Mouse (Mus musculus) kidney, embryonic 14.5 days (tissue): ENCODE measurements around the gene Gpatch4. TPM values are rescaled to one million over a fixed set of nuclear protein-coding genes. Genes with fewer than 3 reads are reported as not detected.

Experiments
- ATAC-seq: fragments of 200-750 bp; cut with Nextera tagmentation; 2 replicates; pipeline ENCODE4 v1.8.0; 2017; ENCODE audit warnings: moderate number of reproducible peaks, mild to moderate bottlenecking, moderate TSS enrichment, moderate library complexity; ENCODE audit not compliant: low FRiP score, low TSS enrichment
- H3K27ac ChIP-seq: fragments of 300-500 bp; sonication (generic); 2 replicates; pipeline ENCODE4 v1.5.1; 2014; ENCODE audit warnings: low read depth, mild to moderate bottlenecking, low read length, moderate library complexity, mixed read lengths
- H3K27me3 ChIP-seq: fragments of 300-500 bp; sonication (generic); 2 replicates; pipeline ENCODE4 v1.6.1; 2014; ENCODE audit warnings: mild to moderate bottlenecking, low read length; ENCODE audit not compliant: control insufficient read depth, insufficient read depth
- H3K36me3 ChIP-seq: fragments of 300-500 bp; sonication (generic); 2 replicates; pipeline ENCODE4 v1.6.1; 2014; ENCODE audit warnings: low read length, mixed read lengths; ENCODE audit not compliant: control insufficient read depth, insufficient read depth
- H3K4me1 ChIP-seq: fragments of 300-500 bp; sonication (generic); 2 replicates; pipeline ENCODE4 v1.6.1; 2014; ENCODE audit warnings: low read length, mixed read lengths; ENCODE audit not compliant: control insufficient read depth, insufficient read depth
- H3K4me2 ChIP-seq: fragments of 300-500 bp; sonication (generic); replicated peaks from 2 replicates; pipeline ENCODE4 v1.6.1; 2014; ENCODE audit warnings: low read depth, mild to moderate bottlenecking, low read length
- H3K4me3 ChIP-seq: fragments of 300-500 bp; sonication (generic); 2 replicates; pipeline ENCODE4 v1.5.1; 2014; ENCODE audit warnings: mild to moderate bottlenecking, low read length
- H3K9ac ChIP-seq: fragments of 300-500 bp; sonication (generic); 2 replicates; pipeline ENCODE4 v1.6.1; 2014; ENCODE audit warnings: low read depth, mild to moderate bottlenecking, low read length, moderate library complexity
- H3K9me3 ChIP-seq: fragments of 300-500 bp; sonication (generic); 2 replicates; pipeline ENCODE4 v1.6.1; 2016; ENCODE audit warnings: low read length; ENCODE audit not compliant: control insufficient read depth
- WGBS: fragments of 180-500 bp; shearing (Covaris S2); extraction: QIAGEN DNeasy Blood & Tissue Kit; methylation state at CpG from one replicate; pipeline ENCODE4 v1.1.7; 2014; 5-methylcytosine and 5-hydroxymethylcytosine counted together
- polyA plus RNA-seq: library from polyadenylated mRNA; unstranded; fragments of >200 nt; fragmentation: Nextera tagmentation; extraction: Ambion mirVana; gene quantifications from 2 replicates; pipeline ENCODE4 v1.2.1, GENCODE M21; 2014

Gpatch4 gene
- polyA plus RNA-seq, 1 experiment from 2014 or later = 48.1 TPM

DNA sequence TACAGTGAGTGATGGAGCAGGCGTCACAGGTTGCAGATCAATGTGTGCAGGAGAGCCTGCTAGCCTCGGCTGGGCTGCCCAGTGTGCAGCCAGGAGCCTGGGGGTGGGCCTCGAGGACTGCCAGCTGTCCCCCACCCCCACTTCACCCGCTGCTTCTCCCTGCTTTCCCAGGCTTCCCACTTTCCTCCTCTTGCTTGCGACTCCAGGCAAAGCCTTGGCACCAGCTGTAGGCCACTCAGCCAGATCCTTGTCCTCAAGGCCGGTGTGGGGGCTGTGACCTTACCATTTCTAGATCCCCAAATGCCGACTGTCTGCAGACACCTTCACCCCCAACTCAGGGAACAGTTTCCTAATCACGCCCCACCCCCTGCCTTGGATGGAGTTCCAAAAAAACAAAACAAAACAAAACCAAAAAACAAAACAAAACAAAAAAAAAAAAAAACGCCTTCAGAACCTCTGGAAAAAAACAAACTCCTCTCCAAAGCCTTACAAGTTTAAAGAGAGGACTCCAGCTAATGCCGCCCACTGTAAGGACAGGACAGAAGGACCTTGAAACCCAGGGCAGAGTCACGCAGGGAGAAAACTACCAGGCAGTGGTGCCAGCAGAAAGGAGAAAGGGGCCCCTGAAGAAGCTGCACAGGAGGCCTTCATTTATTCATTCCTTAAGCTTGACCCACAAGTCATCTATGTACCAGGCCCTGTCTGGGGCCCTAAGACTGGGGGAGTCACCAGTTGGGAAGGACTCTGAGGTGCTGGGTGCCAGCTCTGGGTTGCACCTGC is 41.9 kb upstream of the Gpatch4 start:
- Histone ChIP-seq H3K36me3 (no peaks in the 10 kb centered on the region), H3K27me3 (peaks cover 86% of the 10 kb centered on the region), H3K9ac (no peak overlapping the region), H3K9me3 (peaks cover 1% of the 10 kb centered on the region; the same call in 1 of the 2 replicates), H3K4me3 (no peak overlapping the region), H3K27ac (no peak overlapping the region), H3K4me2 (no peak overlapping the region), H3K4me1 (peaks cover 16% of the 10 kb centered on the region; the same call in 1 of the 2 replicates)
- WGBS = 14% methylated on average over 11 of the region's 11 CpGs
- ATAC-seq = no peak

DNA sequence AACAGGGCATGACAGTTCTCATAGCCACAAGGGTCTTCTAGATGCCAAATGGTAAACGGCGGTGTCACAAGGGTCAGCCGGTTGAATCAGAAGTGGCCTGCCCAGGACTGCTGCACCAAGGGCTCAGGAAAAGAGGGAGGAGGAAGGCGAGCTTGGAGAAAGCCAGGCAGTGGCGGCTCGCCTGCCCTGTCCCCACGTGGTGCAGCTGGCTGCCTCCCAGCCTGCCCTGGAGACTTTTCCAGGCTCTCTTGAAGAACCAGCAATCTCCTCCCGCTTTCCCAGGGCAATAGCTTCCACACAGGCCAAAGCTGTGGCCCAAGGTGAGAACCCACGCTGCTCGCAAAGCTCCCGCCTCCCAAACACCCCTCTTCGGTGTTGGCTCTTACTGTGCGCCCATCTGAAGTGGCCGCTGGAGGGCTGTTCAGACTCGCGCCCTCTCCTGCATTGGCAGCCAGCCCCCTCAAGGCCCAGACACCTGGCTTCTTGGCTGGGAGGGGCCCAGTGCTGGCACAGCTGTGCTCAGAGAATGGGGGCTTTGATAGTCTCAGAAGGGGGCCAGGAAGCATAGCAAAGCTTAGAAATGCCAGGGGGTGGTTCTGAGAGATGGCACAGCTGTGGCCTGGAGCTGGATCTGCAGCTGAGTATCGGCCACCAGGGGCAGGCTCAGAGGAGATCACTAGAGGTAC is 40.5 kb upstream of the Gpatch4 start:
- H3K4me2 ChIP-seq = no peak overlapping the region

DNA sequence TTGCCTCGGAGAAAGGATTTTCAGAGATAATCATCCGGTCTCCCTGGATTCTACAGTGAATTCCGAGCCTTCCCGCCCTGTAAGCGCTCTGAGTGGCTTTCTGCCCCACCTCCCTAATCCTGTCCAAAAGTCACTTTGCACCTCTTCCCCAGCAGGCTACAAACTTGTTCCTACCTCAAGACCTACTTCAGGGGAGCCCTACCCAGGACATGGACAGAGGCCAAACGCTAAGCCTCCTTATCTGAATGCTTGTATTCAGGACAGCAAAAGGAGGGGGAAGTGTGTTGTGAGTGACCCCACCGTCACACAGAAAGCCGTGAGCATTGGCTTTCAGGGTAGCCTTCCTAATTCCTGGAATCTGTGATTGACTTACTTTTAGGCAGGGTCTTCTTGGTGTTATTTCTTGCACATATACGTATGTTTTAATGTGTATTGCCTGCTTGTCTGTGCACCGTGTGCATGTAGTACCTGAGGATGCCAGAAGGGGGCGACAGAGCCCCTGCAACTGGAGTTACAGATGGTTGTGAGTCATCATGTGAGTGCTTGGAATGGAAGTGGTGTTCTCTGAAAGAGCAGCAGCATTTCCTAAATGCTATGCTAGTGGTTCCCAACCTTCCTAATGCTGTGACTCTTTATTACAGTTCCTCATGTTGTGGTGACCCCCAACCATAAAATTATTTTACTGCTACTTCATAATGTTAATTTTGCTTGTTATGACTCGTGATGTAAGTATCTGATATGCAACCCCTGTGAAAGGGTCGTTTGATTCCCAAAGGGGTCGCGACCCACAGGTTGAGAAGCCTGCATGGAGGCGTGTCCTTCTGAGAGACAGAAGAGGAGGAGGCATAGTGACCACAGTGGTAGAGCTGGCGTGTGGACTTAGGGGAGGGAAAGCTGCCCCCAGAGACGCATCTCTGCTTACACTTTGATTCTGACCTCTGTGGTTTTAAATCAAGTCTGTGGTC is 36.8 kb upstream of the Gpatch4 start:
- Histone ChIP-seq H3K4me3 (no peak overlapping the region), H3K27me3 (peaks cover 35% of the 10 kb centered on the region)

More for the DNA sequence above, 40.5 kb upstream of the Gpatch4 start:
- no peak overlapping the region for H3K9ac ChIP-seq
- H3K27ac ChIP-seq = no peak overlapping the region
- H3K4me3 ChIP-seq = no peak overlapping the region
- peaks cover 8% of the 10 kb centered on the region; the same call in 1 of the 2 replicates for H3K4me1 ChIP-seq
- 3% methylated on average over 17 of the region's 17 CpGs for WGBS
- H3K27me3 ChIP-seq = peaks cover 72% of the 10 kb centered on the region
- no peaks in the 10 kb centered on the region for H3K36me3 ChIP-seq
- no peak for ATAC-seq
- H3K9me3 ChIP-seq = peaks cover 5% of the 10 kb centered on the region; the same call in 1 of the 2 replicates

DNA sequence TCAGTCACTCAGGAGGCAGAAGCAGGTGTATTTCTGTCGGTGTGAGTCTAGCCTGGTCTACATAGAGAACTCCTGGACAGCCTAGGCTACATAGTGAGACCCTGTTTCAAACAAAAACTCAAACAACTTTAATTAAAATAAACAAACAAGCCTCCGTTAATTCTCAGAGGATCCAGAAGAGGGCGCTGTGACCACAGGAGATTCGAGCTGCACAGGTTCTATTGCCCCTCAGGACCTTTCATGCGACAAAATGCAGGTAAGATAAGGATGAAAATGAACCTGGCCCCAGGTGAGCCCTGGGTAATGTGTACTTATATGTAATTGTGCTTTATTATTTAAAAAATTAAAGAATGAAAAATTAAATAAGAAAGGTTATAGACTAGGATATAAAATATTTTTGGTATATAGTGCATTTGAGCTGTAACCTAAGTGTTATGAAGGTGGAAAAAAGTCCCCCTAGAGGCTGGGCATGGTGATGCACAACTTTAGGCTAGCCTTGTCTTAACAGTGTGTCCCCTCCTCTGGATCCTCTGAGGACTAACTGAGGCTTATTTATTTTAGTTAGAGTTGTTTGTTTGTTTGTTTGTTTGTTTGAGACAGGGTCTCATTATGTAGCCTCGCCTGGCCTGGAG is 32.2 kb upstream of the Gpatch4 start:
- Histone ChIP-seq H3K9ac (no peak overlapping the region), H3K27me3 (no peaks in the 10 kb centered on the region; the same call in 1 of the 2 replicates), H3K4me1 (no peaks in the 10 kb centered on the region), H3K9me3 (peaks cover 5% of the 10 kb centered on the region; the same call in 1 of the 2 replicates), H3K4me2 (no peak overlapping the region), H3K36me3 (no peaks in the 10 kb centered on the region), H3K4me3 (no peak overlapping the region), H3K27ac (no peak overlapping the region)
- 11% methylated on average over 6 of the region's 6 CpGs for WGBS
- no peak for ATAC-seq

More for the DNA sequence above, 36.8 kb upstream of the Gpatch4 start:
- no peaks in the 10 kb centered on the region for H3K36me3 ChIP-seq
- no peak overlapping the region for H3K9ac ChIP-seq
- no peak overlapping the region for H3K27ac ChIP-seq
- ATAC-seq = no peak
- peaks cover 5% of the 10 kb centered on the region; the same call in 1 of the 2 replicates for H3K9me3 ChIP-seq
- H3K4me2 ChIP-seq = no peak overlapping the region
- WGBS = 71% methylated on average over 18 of the region's 18 CpGs
- H3K4me1 ChIP-seq = no peaks in the 10 kb centered on the region

DNA sequence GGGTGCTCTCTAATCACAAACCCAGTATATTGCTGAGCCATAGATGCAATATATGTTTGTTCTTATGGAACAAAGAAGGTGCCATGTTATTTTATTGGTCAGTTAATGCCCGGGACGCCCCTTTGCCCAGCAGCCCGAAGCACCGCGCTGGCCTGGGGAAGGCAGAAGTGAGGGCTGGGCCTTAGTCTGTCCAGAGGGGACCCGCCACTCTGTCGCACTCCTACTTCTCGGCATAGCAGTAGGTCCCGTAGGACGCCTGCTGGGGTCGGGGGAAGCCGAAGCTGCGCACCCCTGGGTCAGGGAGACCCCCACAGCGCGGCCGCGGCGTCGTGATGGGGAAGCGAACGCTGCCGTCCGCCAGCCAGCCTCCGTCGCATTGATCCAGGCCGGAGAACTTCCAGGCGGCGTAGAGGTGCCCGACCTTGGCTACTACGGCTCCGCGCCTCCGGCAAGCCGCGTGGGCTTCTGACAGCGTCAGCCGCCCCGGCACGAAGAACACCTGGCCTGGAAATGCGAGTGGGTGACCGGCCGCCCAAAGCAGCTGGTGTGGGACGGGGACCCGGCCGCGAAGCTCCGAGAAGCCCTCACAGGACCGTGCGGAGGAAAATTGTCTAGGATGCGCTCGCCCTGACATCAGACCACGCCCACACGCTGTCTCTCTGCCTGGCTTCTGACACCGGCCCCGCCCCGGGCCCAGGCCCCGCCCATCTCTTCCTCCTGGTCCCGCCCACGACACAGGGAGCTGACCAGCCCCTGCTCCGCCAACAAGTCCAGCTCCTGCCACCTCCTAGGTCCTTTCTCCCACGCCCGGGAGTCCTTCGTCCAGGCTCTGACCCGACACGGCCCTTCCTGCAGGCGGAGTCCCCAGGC is 20.4 kb upstream of the Gpatch4 start:
- Histone ChIP-seq H3K4me3 (peak overlapping the region; percentile 51), H3K27ac (no peak overlapping the region), H3K27me3 (peaks cover 63% of the 10 kb centered on the region), H3K36me3 (no peaks in the 10 kb centered on the region), H3K4me1 (peaks cover 14% of the 10 kb centered on the region), H3K4me2 (peak overlapping the region; percentile 97), H3K9me3 (no peaks in the 10 kb centered on the region), H3K9ac (peak overlapping the region; percentile 44; the same call in 1 of the 2 replicates)
- ATAC-seq = peak; percentile 95
- under 1% methylated on average over 63 of the region's 66 CpGs for WGBS

DNA sequence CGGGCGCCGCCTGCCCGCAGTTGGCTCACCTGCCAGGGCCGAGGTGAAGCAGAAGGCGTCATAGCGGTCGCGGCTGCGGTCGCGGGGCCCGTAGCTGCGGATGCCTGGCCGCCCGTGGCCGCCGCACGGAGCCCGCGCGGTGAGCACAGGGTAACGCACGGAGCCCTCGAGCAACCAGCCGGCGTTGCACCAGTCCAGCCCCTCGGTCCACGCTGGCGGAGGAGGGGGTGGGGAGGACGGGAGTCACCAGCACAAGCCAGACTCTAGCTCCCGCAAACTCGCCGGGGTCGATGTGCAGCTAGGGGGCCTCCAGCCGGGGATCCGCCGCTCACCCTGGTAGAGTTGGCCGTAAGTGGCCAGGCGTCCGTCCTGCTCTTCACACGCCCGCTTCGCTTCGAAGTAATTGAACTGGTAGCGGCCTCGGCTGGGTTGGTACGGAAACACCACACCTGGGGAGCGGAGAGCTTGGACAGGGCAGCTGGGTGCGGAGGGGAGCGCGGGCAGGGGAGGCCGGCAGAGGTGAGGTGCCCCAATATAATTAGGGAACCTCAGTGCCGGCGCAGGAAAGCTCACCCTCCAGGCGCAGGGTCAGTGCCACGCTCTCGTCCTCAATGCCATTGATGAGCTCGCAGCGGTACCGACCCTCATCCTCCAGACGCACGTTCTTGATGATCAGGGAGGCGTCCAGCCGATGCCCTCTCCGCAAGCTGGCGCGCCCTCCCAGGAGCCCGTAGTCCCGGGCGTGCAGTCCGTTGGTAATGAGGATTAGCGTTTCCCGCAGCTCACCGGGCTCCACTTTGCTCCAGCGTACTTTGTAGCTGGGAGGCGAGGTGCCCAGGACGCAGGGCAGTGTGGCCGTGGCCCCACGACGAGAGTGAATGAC is 19.5 kb upstream of the Gpatch4 start:
- peak overlapping the region; percentile 97 for H3K4me2 ChIP-seq
- H3K27me3 ChIP-seq = peaks cover 63% of the 10 kb centered on the region
- H3K4me1 ChIP-seq = peaks cover 14% of the 10 kb centered on the region
- H3K36me3 ChIP-seq = no peaks in the 10 kb centered on the region
- no peak overlapping the region for H3K27ac ChIP-seq
- ATAC-seq = peak; percentile 81
- H3K9ac ChIP-seq = peak overlapping the region; percentile 44; the same call in 1 of the 2 replicates
- WGBS = under 1% methylated on average over 79 of the region's 81 CpGs
- H3K4me3 ChIP-seq = peak overlapping the region; percentile 51
- peaks cover 6% of the 10 kb centered on the region for H3K9me3 ChIP-seq

DNA sequence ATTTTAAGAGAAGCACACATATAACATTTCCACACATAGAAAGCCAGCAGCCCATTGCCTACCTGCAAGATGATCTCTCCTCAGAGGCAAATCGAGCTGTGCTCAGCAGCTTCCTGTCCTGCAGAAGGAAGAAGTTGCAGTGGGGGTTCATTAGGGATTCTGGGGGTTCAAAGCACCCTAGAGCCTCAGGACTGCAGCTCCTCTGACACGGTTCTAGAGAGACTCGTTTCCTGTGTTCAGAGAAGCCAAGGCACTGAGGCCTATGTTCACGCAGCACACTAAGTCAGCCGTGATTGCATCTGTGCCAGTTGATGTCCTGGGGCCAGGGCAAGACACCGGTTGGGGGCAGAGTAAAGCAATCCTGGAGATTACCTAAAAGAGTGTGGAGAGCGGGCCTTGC is 16.1 kb upstream of the Gpatch4 start:
- Histone ChIP-seq H3K4me3 (no peak overlapping the region), H3K27me3 (peaks cover 50% of the 10 kb centered on the region), H3K4me2 (no peak overlapping the region), H3K9ac (no peak overlapping the region), H3K36me3 (no peaks in the 10 kb centered on the region), H3K4me1 (peaks cover 17% of the 10 kb centered on the region), H3K9me3 (peaks cover 6% of the 10 kb centered on the region), H3K27ac (no peak overlapping the region)
- no peak for ATAC-seq
- WGBS = 59% methylated on average over 7 of the region's 7 CpGs
